Mouse (Mus musculus): ENCODE measurements around the gene Suz12.
A peak's percentile ranks its signal among the peaks of the same experiment; 100 is the strongest.

Suz12 gene

GRCm38 (mm10) chr11:80078831-80079230 lies 85.9 kb downstream of the Suz12 start:
- DNase-seq = no peak

GRCm38 (mm10) chr11:80079751-80080150 lies 86.8 kb downstream of the Suz12 start:
- DNase-seq = no peak

GRCm38 (mm10) chr11:80080381-80080825 lies 87.5 kb downstream of the Suz12 start:
- DNase-seq = no peak

DNA sequence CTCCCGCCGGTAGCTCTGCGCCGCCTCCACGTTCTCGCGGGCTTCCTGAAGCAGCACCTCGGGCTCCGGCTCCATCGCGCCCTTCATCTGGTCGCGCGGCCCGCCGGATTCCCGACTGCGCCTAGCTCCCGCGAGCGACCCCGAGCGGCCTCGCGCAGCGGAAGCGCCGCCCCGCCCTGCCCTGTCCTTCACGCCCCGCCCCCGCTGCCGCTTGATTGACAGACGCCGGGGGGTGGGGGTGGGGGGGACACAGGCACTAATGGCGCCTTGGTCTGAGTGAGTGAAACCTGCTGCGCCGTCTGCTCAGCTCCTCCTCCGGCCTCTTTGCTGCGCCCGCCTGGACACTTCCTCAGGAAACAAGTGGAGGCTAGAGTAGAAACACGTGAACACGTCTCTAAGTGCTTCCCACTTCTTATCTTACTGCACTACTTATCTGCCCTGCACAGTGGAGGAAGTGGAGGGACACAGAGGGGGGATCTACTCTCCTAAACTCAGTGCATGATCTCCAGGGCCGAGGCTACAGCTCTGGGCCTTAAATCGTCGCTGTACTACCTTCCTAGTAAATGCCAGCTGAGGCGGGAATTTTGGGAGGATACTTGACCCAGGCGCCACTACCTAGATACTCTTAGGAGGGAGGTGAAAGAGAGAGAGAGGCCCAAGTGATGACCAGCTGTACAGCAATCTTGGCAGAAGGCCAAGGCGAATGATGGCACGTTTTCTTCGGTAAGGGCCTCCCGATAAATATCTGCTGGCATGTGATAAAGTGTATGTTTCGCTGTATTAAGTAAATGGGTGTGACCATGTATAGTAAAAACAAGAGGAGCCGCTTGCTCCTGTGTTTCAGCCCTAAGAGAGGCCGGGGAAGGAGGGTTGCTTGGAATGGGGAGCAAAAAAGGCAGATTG lies 88.2 kb downstream of the Suz12 start, which contains the start of gene Crlf3:
Crlf3 (minus strand) TSS at position 166 of the 903 bp plus-strand sequence.
- DNase-seq = peak; percentile 99

DNA sequence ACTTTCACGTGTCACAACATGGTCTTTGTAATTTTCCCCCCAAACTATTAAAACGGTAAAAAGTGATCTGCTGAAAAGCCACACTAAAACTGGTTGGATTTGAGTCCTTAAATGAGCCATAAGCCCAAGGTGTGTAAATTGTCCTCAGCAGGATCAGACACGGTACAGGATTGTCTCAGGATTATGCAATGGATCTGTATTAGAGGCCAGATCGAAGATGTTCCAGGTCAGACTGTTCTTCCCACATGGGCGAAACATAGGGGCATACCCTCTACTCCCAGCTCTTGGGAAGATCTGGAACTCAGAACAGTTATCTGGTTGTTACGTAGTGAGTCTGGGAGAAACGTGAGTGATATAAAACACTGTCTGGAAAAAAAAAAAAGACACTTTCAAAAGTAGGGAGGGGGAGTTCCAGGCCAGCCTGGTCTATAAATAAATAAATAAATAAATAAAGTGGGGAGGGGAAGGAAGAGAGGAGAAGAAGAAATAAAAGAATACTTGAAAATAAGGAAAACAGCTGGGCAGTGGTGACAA lies 88.9 kb downstream of the Suz12 start:
- no peak for DNase-seq

Measured in thymus, postnatal 4 days (tissue).